Mouse (Mus musculus) kidney, postnatal 14 days (tissue): ENCODE measurements around the gene Atp2a2.
"Not testable (repeated sequence)": the region's sequence is repeated elsewhere in the genome, so short reads cannot be mapped to it uniquely, and the experiment has no call there.

Experiments used
- DNase-seq: peaks from one replicate; pipeline ENCODE4 v3.0.0; 2022; ENCODE audit warnings: mixed read lengths

The Atp2a2 gene

DNA sequence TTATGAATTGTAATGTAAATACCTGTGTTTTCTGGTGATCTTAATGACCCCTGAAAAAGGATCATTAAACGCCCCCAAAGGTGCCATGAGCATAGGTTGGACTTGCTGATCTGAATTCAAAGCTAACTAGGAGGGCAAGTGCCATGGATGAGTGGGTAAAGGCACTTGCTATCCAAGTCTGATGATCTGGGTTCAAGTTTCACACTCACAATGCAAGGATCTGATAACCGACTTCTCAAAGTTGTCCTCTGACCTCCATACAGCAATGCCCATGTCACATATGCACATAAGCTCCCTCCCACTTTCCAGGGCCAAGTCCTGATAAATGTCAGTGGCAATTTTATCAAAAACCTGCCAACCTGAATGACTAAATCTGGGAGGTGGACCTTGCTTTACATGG, 9.0 kb downstream of the Atp2a2 start:
- no peak for DNase-seq

DNA sequence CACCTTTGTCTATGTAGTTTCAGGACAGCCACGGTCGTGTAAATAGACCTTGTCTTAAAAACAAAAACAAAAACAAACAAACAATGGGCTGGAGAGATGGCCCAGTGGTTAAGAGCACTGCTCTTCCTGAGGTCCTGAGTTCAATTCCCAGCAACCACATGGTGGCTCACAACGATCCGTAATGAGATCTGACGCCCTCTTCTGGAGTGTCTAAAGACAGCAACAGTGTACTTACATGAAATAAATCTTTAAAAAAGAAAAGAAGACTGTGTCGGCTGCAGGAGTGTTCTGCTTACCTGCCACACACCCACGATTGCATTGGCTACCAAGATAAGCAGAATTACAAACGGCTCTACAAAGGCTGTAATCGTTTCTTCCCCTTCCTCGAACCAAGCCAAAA, 10.6 kb downstream of the Atp2a2 start:
- no peak for DNase-seq

DNA sequence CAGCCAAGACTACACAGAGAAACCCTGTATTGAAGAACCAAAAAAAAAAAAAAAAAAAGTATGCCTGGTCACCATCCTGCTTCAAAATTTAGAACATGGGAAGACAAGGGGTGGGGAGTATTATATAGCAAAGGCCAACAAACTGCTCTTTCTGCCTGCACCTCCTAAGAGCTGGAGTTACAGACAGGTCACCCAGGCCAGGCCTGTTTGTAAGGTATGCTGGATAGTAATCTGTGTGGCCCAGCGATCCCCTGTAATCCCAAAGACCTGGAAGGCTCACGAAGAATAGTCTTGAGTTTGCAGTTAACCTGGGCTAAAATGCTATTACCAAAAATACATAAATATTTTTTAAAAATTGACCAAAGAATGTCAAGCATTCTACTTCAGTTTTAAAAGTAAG, 11.9 kb downstream of the Atp2a2 start:
- no peak for DNase-seq

DNA sequence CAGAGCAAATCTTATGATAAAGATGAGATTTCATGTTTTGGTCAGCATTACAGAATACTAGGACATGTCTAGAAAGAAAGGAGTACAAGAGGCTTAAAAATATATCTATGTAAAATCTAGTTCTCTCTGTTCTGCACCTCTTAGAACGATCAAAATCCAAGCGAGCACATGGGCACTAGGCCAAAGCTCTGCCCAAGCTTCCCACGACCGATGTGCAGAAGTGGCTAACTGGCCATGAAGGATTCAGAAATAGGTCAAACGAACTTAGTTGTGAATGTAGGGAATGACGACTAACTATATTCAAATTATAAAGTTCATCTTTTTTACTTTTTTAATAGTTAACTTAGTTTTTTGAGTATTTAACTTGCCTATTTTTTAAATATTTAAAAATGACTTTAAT, 14.2 kb downstream of the Atp2a2 start:
- DNase-seq, result peak; percentile 43

DNA sequence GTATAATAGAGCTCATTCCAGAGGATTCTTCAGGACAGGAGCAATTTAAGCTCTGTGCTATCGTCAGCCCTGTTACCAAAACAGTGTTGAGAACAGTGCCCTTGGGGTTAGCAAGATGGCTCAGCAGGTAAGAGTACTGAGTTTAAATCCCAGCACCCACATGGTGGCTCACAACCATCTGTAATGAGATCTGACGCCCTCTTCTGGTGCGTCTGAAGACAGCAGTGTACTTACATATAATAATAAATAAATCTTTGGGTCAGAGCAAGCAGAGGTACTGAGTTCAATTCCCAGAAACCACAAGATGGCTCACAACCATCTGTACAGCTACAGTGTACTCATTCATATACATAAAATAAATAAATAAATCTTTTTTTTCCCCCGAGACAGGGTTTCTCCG, 15.8 kb downstream of the Atp2a2 start:
- not testable (repeated sequence) for DNase-seq

DNA sequence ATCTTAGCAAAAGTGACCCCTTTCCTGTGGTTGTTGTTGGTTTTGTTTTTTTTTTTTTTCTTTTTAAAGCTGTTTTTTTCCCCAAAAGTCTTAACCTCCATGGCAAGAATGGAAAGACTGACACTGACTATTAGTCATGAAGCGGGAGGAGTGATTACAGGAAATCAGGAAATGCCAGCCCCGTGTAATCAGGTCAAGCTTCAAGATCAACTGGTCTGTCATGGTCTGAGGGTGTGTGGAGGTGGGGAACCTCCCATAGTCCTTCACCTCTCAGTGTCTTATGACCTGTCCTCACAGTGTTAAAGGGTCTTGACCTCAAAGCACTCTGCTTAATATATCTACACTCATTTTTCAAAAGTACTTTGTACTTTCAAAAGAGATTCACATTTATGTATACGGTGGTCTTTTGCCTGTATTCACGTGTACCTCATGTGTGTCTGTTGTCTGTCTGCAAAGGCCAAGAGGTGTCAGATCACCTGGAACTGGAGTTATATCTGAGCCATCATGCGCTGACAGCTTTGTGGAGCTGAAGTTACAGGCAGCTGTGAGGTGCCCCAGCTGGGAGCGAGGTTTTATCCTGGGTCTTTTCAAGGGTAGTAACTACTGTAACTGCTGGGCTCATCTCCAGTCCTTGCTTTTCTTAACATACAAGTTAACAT, 19.2 kb downstream of the Atp2a2 start:
- DNase-seq, result no peak

DNA sequence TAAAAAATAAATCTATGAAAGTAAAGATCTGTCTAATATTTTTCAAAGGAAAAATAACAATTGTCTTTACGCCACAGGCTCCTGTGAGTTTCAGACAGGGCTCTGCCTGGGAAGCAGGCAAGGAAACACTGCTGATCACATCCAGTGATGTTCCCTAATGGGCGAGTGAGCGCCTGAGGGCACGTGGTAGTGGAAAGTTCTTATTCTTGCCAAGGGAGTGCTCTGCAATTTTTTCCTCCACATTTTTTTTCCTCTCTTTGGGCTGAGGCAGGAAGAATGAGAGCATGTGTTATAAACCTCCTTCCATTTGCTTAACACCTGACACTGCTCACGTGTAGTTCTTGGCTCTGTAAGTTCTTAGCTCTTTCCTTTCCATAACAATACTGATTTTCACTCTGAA, 20.2 kb downstream of the Atp2a2 start:
- peak; percentile 56 for DNase-seq

DNA sequence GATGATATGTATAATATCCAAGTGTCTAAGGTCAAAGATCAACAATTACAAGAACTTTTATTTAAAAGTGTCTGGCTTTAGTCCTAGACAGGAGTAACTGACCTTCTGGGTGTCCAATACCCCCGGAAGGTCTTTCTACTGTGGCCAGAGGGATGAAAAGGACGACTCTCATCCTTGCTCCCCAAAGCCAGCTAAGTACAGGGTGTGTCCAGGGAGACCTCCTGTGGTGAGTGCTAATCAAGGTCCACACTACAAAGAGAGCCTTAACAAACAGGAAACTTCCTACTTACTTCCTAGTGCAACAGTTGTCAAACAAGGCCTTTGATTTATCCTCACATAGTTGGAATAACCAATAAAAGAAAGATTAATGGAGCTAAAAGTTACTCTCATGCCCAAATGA, 22.9 kb downstream of the Atp2a2 start:
- DNase-seq, result no peak

DNA sequence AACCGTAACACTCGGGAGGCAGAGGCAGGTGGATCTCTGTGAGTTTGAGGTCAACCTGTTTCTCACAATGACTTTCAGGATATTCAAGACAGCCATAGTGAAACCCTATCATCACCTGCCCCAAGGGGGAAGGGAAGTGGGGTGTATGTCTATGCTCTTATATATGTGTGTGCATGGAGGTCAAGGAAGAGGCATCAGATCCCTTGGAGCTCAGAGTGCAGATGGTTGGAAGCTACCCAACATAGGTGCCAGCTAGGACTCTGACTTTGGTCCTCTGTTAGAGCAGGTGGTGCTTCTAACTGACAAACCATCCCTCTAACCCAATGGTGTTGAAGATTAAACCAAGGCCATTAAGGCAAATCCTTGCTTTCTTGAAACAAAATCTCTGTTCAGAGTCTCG, 24.5 kb downstream of the Atp2a2 start:
- DNase-seq, result no peak

DNA sequence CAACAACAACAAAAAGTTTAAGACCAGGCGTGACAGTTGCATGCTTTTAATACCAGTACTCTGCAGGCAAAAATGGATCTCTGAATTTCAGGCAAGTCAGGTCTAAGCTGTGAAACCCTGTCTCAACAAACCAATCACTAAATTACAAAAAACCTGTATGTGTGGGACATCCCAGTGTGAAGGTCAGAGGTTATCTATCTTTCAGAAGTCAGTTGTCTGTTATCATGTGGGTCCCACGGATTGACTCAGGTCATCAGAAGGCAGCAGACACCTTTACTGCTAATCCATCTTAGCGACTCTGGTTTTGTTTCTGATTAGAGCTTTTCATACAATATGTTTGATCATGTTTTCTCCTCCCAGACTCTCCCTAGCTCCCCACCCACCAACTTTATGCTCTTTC, 25.9 kb downstream of the Atp2a2 start:
- no peak for DNase-seq

DNA sequence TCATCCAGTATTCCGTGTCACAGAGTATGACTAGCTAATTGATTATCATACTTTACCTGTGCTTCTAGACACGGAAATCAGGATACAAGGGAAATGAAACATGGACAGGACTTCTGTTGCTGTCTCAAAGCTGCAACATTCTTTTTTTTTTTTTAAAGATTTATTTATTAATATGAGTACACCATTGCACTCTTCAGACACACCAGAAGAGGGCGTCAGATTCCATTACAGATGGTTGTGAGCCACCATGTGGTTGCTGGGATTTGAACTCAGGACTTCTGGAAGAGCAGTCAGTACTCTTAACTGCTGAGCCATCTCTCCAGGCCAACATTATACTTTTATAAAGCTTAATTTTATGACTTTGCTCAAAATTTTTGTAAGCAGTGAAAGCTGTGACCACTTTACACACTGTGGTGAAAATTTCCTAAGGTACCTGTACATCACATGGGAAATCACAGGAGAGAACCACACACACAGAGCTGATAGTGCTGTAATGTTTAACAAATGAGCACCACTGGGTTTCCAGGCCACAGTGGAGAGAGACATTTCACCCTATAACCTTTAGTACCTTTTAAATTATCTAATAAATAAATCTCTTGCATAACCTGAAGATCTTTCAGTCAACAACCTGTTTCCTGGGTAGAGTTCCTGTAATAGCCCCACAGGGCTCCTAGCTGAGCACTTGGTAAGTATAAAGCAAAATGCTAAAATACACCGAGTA, 27.2 kb downstream of the Atp2a2 start:
- DNase-seq, result no peak

DNA sequence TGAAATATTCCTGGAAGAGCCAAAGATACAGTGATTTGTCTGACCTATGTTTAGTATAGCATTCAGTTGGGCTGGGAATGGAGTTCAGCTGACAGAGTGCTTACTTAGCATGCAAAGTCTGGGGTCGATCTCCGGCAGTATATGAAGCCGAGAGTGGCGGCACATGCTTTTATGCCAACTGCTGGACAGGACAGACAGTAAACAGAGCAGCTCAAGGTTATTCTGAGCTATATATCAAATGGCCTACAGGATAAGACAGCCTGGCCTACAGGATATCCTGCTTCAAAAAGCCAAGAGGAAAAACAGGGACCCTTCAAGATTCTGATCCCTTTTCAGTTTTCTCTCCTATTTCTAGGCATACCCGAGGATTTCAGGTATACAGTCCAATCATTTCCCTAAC, 30.4 kb downstream of the Atp2a2 start:
- no peak for DNase-seq

DNA sequence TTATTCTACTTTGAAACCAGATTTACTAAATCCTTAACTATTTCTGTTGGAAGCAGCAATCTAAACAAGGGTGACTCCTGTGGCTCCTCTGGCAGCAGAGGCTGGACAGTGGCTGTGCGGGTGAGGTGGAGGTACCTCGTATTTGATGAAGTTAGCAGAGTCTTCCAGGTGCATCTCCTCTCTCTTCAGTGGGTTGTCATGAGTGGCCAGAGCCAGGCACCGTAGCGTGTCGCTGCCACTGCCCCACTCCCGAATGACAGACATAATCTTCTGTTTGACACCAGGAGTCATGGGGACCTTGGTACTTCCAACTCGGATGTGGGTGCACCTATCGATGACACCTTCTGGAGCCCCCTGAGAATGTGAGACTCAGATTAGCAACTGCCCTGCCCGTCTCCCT, 40.6 kb downstream of the Atp2a2 start:
- no peak for DNase-seq

DNA sequence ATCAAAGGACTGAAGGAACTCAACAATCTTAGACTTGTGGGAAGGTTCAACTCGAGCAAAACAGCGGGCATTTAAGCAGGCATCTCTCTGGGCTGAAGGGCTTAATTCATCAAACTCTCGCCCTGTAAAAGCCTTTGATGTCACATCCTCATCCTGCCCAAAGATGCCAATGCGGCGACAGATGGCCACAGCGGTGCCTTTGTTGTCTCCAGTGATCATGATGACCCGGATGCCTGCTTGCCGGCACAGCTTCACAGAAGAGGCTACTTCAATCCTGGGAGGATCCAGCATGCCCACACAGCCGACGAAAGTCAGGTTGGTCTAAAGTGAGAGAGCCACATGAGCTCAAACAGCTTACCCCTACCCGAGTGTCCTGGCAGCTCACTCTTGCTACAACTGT, 41.4 kb downstream of the Atp2a2 start:
- DNase-seq, result no peak

DNA sequence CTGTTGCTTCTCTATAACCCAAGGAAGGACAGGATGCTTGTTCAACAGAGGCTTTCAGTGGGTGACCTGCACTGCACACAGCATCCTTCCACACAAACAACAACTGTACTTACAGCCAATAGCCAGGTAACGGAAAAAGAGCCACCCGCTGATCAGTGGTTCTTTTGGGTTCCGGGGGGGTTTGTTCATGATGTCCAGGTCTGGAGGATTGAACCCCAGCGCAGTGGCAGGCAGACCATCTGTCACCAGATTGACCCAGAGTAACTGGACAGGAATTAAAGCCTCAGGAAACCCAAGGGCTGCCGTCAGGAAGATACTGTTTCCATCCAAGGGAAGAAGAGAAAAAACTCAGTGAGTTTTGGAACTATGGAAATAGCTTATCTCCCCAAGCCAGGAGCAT, 42.7 kb downstream of the Atp2a2 start:
- no peak for DNase-seq

DNA sequence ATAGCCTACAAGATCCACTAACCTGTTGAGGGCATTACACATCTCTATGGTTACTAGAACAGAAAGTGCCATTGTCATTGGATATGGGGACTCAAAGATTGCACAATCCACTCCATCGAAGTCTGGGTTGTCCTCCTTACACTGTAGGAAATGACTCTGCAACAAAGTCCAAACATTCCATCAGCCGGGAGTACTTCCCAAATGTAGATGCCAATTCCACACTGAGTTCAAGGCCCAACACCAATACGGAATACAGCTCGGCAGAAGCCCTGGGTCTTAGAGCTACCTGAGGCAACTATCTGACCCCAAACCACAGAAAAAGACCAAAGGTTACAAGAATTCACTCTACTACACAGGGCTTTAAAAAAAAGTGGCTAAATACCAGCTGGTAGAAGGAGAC, 44.0 kb downstream of the Atp2a2 start:
- no peak for DNase-seq

DNA sequence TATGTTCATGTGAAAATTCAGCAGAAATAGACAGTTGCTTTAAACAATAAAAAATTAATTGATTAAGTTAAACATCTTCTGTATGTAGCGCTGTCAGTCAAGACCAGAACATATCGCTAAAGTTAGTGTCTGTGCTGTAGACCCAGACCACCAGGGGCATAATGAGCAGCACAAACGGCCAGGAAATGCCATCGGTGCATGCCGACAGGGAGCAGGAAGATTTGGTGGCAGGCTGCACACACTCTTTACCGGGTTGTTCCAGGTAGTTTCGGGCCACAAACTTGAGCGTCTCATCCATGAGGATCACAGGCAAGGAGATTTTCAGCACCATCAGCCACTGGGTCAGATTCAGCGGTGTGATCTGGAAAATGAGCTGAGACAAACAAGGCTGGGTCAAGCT, 45.0 kb downstream of the Atp2a2 start:
- DNase-seq, result not testable (repeated sequence)

DNA sequence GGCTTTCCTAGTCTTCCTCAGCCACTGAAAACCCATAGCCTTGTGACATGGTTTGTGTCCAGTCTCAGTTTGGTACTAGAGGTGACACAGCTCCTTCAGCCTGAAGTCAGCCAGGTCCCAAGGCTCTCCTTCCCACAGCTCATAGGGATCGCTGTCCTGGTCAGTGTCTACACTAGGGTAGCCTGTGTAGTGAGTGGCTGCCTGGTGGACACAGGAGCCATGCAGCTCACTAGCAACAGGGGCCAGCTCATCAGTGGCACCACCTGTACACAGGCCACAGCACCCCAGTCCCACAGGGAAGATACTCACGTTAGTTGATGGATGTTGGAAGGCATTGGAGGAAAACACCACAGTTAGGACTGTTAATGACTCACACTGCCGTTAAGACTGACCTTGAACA, 46.4 kb downstream of the Atp2a2 start:
- no peak for DNase-seq

DNA sequence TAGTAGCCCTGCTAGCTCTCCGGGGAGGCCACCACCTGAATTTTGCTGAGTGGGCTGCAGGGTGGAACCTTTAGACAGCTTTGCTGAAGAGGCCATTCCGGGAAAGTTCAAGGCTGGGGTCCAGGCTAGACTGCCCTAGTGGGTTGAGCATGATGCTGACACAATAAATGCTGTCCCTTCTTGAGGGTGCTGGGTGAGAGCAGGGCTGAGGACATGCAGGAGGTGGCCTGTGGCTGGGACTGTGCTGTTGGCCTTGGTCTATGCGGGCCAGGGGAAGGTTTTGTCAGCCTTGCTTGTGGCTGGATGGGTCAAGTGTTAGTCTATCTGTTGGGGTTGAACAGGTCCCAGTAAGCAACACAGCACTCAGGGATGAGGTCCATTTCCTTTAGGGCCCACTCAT, 47.1 kb downstream of the Atp2a2 start:
- no peak for DNase-seq

DNA sequence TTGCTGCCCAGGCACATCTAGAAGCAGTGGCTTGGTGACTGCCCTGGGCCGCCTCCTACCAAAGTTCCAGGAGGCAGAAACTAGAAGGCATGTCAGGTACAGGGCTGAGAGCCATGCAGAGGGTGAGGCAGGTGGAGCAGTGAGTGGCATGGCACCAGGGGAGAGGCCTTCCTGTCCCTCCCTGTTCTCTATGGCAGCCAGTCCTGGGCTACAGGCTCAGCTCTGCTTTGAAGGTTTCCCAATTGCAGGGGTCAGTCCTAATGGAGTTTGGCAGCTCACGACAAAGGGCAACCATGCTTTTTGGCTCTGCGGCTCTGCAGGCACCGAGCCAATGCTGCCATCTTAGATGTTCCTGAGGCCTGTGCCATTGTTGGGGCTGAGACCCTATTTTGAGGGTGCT, 47.6 kb downstream of the Atp2a2 start:
- DNase-seq, result no peak

DNA sequence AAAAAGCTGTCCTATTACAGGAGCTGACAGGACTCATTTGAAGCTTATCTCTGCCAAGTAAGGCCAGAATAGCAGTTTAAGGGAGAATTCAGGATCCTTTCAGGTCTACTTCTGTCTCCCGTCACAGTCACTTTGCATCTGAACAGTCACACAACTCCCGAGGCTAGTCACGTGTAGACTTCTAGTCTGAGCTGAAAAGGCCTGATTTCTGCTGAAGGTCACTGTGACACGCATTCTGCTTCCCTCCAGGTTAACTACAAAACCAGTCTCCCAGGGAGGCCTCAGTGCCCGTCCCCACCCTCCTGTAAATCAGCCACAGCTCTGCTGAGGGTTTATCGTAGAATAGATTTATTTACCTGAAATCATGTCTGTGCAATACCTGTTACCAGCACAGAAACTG, 48.8 kb downstream of the Atp2a2 start:
- no peak for DNase-seq

DNA sequence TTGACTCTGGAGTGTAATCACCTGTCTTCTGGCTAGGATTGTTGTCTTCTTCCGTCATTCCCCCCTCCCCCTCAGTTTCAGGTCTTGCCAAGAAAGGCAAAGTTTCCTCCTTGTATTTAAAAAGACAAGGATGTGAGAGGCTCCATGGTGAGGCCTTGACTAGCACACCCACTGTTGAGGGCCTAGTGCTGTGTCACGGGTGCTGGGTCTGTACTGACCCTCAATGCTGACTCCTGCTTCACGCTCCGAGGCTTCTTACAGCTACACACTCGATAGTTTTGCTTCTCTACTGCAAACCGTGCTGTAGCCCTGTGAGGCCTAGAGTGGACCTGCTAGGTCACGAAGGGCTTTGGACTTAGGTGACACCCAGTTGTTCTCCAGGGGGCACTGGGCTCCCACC, 49.8 kb downstream of the Atp2a2 start:
- DNase-seq, result no peak

DNA sequence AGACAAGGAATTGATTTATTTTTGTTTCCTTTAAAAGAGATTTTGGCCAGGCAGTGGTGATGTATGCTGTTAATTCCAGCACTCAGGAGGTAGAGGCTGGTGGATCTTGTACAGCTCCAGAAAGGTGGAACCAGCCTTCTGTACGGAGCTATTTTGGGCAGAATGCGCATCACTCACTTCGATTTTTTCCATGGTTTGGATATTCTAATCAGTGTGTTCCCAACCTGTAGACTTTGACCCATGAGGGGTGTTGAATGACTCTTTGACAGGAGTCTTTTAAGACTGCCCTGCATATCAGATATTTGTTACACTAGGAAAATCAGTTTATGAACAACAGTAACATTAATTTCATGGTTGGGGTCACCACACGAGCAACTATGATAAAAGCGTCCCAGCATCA, 50.7 kb downstream of the Atp2a2 start:
- no peak for DNase-seq

DNA sequence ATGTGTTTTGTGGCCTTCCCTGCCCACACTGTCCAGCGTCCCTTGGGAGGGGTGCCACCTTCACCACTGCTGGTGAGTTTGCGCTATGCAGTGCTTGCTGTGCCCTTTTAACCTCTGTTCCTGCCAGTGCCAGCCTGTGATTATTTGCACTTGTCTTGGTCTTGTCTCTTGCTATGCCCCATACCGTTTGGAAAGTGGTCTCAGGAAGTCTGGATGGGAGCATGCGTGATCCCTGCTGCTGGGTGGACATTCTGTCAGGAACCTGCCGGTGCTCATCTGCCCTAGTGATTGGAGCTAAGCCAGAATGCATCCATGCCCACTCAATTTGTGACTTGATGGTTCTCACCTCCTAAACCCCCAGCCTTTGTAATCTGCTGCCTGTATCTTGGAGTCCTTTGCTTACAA, 51.1 kb downstream of the Atp2a2 start:
- DNase-seq, result no peak

DNA sequence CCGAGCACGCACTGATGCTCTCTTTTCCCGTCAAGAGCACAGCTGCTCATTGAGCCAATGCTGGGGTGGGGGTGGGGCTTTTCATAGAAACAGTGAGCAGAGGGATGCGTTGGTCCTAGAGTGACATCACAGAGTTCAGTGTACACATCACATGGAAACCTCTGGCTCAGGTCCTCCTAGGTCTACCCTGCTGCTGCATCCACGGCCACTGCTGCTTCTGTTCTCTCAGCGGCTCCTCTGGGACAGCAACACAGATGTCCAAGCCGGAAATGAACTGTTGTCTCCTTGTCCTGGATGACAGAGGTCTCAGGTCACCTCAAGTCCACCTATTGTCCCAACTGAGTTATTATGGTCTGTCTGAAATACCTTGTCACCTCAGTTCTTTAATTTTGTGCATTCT, 52.1 kb downstream of the Atp2a2 start:
- DNase-seq, result no peak
